Mouse (Mus musculus) kidney, adult 8-10 months (tissue): ENCODE data around the gene Ide.

ENCODE experiments used
- DNase-seq, 2 experiments: peaks; one replicate each; pipeline ENCODE4 v3.0.0; 2022

The Ide gene

DNA sequence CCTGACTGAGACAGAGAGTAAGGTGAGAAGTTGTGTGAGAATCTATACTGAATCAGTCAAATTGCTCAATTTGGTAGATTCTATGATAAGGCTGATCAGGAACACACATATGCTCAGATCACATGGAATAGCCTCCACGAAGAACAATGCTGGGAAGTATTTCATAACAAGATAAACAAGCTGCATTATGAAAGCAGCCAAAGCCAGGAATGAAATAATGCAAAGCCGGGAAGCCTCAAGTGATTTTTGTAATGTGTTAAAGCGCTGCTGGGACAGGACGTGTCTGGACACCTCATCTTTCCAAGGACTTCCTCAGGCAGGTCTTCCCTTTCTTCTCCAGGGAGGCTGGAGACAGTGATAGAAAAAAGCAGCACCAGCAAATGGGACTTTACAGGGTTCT, 4.9 kb downstream of the Ide start:
- no peak for DNase-seq

- DNase-seq, result no peak
Observed at GRCm38 (mm10) chr19:37327216-37327615, 10.4 kb downstream of the Ide start.

- DNase-seq, result no peak
Observed at GRCm38 (mm10) chr19:37323566-37323965, 14.1 kb downstream of the Ide start.

GRCm38 (mm10) chr19:37320802-37321619, 16.6 kb downstream of the Ide start:
- DNase-seq, result no peak

DNA sequence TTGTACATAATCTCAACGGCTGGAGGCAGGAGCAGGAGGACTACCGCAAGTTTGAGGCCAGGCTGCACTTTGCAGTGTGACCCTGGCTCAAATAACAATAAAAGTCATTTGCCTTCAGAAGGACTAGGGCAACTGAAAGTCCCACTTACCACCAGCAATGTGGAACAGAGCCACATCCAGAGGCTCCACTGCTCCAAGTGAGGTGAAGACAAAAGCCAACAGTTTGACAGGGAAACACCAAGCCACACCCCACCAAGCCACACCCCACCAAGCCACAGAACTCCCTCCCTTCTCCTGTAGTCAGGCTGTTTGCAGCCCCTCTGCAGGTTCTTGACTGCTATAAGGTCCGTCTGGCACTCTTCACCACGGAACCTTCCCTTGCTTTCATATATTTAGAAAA, 20.3 kb downstream of the Ide start:
- no peak for DNase-seq

- DNase-seq, result no peak
Observed at GRCm38 (mm10) chr19:37315091-37315490, 22.6 kb downstream of the Ide start.

DNA sequence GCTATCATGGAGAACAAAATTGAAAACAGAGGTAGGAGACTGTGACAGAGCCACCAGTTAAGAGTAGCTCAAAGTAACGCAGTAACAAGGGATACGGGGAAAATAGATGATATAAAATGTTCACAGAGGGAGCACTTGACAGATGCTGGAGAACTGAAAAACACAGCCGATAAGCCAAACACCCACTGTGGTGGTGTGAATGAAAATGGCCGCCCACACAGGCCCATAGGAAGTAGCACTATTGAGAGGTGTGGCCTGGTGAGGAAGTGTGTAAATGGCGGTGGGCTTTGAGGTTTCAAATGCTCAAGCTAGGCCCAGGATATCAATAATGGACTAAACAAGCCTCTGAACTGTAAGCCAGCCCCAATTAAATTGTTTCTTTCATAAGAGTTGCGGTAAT, 26.2 kb downstream of the Ide start:
- DNase-seq, result no peak

DNA sequence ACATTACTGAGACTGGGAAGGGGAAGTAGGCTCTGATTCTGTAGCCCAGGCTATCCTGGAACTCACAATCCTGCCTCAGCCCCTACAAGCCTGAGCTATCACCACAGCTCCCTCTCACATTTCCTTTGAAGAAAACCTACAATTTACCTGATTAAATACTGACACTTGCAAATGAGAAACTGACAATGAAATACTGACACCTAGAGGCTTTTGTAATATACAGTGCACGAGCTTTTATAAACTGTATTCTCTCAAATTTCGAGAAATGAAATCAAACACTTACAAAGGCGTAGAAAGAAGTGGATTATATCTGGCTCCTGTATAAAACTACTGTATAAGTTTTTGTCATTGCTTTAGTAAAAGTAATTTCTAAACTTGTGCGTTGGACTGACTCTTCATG, 27.5 kb downstream of the Ide start:
- DNase-seq, result no peak

GRCm38 (mm10) chr19:37308941-37309340, 28.7 kb downstream of the Ide start:
- DNase-seq, result no peak

DNA sequence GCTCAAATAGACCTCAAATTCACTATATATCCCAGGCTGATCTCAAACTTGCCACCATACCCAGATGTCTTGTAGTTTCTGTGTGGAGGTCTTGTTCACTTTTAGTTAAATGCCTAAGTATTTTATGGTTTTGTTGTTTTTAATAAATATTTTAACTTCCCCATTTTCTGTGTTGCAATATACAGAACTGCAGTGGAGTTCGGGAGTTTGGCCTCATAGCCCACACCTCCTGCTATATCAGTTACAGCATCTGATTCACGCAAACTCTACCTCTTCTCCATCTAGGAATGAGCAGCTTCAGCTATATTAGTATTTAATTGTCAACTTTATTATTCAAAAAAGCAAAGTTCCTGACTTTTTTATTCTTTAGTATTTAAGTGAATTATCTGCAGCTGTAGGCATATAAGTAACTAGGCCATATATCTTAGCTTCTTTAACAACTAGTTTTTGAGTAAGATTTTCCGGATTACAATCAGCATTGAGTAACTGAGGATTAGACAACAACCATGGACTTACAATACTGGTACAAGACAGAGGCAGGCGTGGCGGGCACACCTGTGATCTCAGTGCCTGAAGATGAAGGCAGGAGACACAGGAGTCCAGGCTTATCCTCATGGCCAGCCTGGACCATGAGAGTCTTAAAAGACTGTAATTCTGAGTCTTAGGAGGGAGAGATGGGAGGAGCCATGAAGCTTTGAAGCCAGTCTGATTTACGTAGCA, 29.7 kb downstream of the Ide start:
- DNase-seq, result no peak

- no peak for DNase-seq
Observed at GRCm38 (mm10) chr19:37306176-37306575, 31.5 kb downstream of the Ide start.

DNA sequence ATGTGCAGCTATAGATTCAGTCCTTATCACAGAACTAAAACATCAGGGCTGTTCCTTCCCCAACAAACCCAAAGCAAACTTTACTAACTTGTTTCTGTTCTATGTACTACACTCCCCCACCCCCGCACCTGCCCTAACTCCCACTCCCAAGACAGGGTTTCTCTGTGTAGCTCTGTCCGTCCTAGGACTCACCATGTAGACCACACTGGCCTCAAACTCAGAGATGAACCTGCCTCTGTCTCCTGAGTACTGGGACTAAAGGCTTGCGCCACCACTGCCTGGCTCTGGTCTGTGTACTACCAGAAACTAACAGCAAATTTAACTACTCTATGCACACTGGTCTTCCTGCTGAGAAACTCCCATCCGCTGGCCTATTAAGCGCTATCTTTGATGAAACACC, 32.8 kb downstream of the Ide start:
- no peak for DNase-seq

DNA sequence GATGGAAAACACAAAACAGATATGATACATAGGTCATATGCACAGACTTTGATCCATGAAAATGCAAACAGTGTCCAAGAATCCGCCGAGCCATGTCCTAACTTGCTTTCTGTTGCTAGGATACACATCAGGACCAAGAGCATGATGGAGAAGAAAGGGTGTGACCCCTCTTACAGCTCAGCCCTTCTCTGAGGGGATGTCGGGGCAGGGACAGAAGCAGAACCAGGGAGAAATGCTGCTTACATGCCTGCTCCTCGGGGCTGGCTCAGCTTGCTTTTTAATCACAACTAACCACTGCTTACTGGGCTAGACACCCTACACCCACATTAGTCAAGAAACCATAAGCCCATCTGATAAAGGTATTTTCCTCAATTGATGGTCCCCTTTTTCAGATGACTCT, 33.6 kb downstream of the Ide start:
- DNase-seq, result no peak

- no peak for DNase-seq
Observed at GRCm38 (mm10) chr19:37301733-37302132, 35.9 kb downstream of the Ide start.

- DNase-seq, result no peak
Observed at GRCm38 (mm10) chr19:37291676-37292075, 46.0 kb downstream of the Ide start.

- DNase-seq, result no peak
Observed at GRCm38 (mm10) chr19:37290906-37291305, 46.7 kb downstream of the Ide start.

DNA sequence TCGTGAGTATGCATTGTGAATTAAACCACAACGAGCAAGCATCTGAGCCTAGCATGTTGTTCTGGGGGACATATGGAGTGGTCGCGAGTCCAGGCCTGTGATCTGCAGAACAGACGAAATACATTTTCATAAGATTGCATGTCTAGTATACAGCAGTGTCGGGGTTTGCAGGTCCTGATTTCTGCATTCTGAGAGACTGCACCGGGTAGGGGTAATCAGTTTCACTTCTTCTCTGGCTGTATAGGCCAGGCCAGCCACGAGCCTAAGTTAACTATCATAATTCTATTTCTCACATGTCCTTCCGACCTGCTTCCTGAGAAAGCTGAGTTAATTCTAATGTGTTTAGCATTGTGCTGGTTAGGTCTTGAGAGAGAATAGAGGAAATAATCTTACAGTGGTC, 52.9 kb downstream of the Ide start:
- DNase-seq, result no peak

- DNase-seq, result no peak
Observed at GRCm38 (mm10) chr19:37283166-37283565, 54.5 kb downstream of the Ide start.

GRCm38 (mm10) chr19:37281710-37282109, 55.9 kb downstream of the Ide start:
- DNase-seq, result no peak

DNA sequence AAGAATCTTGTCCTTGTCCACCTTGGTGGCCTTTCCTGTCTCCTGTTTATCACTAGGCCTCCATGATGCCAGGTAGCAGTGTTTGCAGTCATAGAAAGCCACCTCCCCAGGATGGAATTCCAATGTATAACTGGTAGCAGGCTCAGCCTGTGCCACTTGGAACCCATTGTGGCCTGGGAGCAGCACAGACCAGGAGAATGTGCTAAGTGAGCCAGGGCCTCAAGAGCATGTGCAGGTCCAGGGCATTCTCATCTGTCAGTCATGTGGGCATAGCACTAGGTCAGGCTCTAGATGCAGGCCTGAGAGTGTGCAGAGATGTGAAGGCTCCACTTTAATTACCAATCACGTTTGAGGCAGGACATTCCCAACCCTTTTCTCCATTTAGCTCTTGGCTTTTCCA, 58.5 kb downstream of the Ide start:
- no peak for DNase-seq

- DNase-seq, result no peak
Observed at GRCm38 (mm10) chr19:37275555-37275954, 62.1 kb downstream of the Ide start.

GRCm38 (mm10) chr19:37269106-37269505, 68.5 kb downstream of the Ide start:
- DNase-seq, result no peak

DNA sequence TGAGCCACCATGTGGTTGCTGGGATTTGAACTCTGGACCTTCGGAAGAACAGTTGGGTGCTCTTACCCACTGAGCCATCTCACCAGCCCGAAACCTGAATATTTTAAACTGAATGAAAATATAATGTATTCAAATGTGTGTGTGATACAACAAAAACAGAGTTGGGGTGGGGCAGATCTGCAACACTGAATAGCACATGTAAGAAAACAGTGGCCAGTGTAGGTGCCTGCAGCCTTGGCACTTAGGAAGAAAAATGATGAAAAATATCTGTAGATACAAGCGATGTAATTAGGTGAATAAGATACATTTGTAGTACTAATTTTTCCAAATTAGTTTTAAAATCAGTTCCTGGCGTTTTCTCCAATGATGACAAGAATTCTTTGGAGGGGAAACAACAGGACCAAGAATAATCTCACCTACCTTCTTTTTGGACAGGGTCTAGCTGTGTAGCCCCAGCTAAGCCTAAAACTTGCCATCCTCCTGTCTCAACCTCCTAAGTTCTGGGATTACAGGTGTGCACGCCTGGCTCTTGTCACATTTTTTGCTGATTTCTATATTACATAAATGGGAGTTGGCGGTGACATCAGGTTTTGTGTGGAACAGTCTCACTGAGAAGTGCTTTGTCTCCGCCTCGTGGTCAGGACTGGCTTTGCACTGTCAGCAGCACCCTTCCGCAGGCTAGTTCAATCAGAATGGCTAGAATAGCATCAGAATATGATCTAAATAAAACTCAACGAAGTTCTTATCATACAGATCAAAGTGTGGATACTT, 72.1 kb downstream of the Ide start:
- peak; percentile 72 to 89 for DNase-seq
